Mouse (Mus musculus): ENCODE measurements at regions not wholly inside any gene's neighbourhood (a gene's known extent, or its start where the extent isn't known, plus 50 kb on each side); places are given as distances from the start of the nearest gene placed in this dataset.

- Histone ChIP-seq H3K4me1 (replicated peaks; ENCODE audit: control insufficient read depth, insufficient read depth, low read length) (peaks cover 5% of the 10 kb centered on the region; the same call in 1 of the 2 replicates), H3K4me3 (ENCODE audit: low read depth, low read length) (no peak overlapping the region), H3K4me2 (replicated peaks; ENCODE audit: low read depth) (no peak overlapping the region), H3K27me3 (replicated peaks; ENCODE audit: control insufficient read depth, insufficient read depth, low read length) (no peaks in the 10 kb centered on the region), H3K36me3 (ENCODE audit: control insufficient read depth, insufficient read depth) (no peaks in the 10 kb centered on the region), H3K27ac (ENCODE audit: low read depth, low read length) (no peak overlapping the region), H3K9ac (ENCODE audit: low read depth, low read length) (no peak overlapping the region), H3K9me3 (ENCODE audit: control insufficient read depth) (no peaks in the 10 kb centered on the region)
- TF ChIP-seq CTCF (IDR thresholded peaks at IDR 0.05; ENCODE audit: low read depth) = no peak
- WGBS = 90% methylated on average over 5 of the region's 5 CpGs
- ATAC-seq = no peak
Measured at GRCm38 (mm10) chr10:17566975-17567374, 156.0 kb upstream of the Cited2 start.

DNA sequence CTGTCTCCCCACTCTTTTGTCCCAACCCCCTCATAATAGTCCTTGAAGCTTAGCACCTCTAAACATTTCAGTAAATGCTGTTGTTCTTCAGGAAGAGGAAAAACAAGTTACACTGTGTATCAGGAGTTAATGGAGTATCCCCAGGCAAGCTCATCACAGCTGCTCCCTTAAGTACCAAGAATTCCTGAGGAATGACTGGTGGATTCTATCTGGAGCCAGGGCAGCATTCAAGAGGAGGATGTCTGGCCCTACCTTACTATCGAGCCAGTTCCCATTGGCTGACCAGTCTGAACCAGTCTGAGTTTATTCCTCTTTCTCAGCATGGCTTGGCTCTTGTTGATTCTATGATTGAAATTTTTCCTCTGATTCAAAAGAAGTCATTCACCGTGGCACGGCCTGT is 155.4 kb upstream of the Cited2 start:
- TF ChIP-seq CTCF (IDR thresholded peaks at IDR 0.05; ENCODE audit: low read depth) = no peak
- H3K27ac ChIP-seq (ENCODE audit: low read depth, low read length) = no peak overlapping the region
- no peak overlapping the region for H3K4me3 ChIP-seq (ENCODE audit: low read depth, low read length)
- ATAC-seq = no peak
- H3K4me1 ChIP-seq (replicated peaks; ENCODE audit: control insufficient read depth, insufficient read depth, low read length) = peaks cover 5% of the 10 kb centered on the region; the same call in 1 of the 2 replicates
- no peak overlapping the region for H3K4me2 ChIP-seq (replicated peaks; ENCODE audit: low read depth)
- H3K9me3 ChIP-seq (ENCODE audit: control insufficient read depth) = no peaks in the 10 kb centered on the region
- H3K36me3 ChIP-seq (ENCODE audit: control insufficient read depth, insufficient read depth) = no peaks in the 10 kb centered on the region
- H3K27me3 ChIP-seq (replicated peaks; ENCODE audit: control insufficient read depth, insufficient read depth, low read length) = no peaks in the 10 kb centered on the region
- WGBS = 78% methylated on average over 3 of the region's 3 CpGs
- H3K9ac ChIP-seq (ENCODE audit: low read depth, low read length) = no peak overlapping the region

GRCm38 (mm10) chr10:17569577-17570113 is 153.4 kb upstream of the Cited2 start:
- no peak overlapping the region for H3K9ac ChIP-seq (ENCODE audit: low read depth, low read length)
- H3K27me3 ChIP-seq (replicated peaks; ENCODE audit: control insufficient read depth, insufficient read depth, low read length) = no peaks in the 10 kb centered on the region
- no peaks in the 10 kb centered on the region for H3K36me3 ChIP-seq (ENCODE audit: control insufficient read depth, insufficient read depth)
- ATAC-seq = peak; percentile 80
- TF ChIP-seq CTCF (IDR thresholded peaks at IDR 0.05; ENCODE audit: low read depth) = no peak
- H3K9me3 ChIP-seq (ENCODE audit: control insufficient read depth) = no peaks in the 10 kb centered on the region
- no peak overlapping the region for H3K4me3 ChIP-seq (ENCODE audit: low read depth, low read length)
- 42% methylated on average over 6 of the region's 6 CpGs for WGBS
- H3K4me2 ChIP-seq (replicated peaks; ENCODE audit: low read depth) = peak overlapping the region; percentile 35
- no peak overlapping the region for H3K27ac ChIP-seq (ENCODE audit: low read depth, low read length)
- peaks cover 5% of the 10 kb centered on the region; the same call in 1 of the 2 replicates for H3K4me1 ChIP-seq (replicated peaks; ENCODE audit: control insufficient read depth, insufficient read depth, low read length)

DNA sequence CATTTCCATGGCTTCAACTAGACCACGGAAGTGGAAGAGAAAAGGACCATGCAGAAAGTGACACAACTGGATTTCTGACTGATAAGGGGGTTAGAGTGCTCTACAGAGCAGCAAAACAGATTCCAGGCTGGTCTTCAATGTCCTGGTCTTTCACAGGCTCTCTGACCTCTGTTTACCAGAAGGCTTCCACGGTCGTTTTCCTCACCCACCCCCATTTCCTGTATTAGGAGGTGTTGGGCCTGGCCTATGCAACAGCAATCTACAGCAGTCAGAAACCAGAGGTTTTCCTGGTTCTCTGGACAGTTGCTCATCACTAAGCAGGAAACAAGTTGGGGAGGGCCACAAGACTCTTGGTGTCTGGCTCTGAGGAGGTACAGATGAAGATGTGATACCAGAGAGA is 148.1 kb upstream of the Cited2 start:
- TF ChIP-seq CTCF (IDR thresholded peaks at IDR 0.05; ENCODE audit: low read depth) = no peak
- no peak for ATAC-seq
- WGBS = 32% methylated on average over 3 of the region's 3 CpGs
- no peak overlapping the region for H3K4me2 ChIP-seq (replicated peaks; ENCODE audit: low read depth)
- no peaks in the 10 kb centered on the region for H3K9me3 ChIP-seq (ENCODE audit: control insufficient read depth)
- no peak overlapping the region for H3K4me3 ChIP-seq (ENCODE audit: low read depth, low read length)
- H3K4me1 ChIP-seq (replicated peaks; ENCODE audit: control insufficient read depth, insufficient read depth, low read length) = peaks cover 12% of the 10 kb centered on the region
- H3K27me3 ChIP-seq (replicated peaks; ENCODE audit: control insufficient read depth, insufficient read depth, low read length) = no peaks in the 10 kb centered on the region
- H3K36me3 ChIP-seq (ENCODE audit: control insufficient read depth, insufficient read depth) = no peaks in the 10 kb centered on the region
- H3K27ac ChIP-seq (ENCODE audit: low read depth, low read length) = peak overlapping the region; percentile 70; the same call in 1 of the 2 replicates
- H3K9ac ChIP-seq (ENCODE audit: low read depth, low read length) = no peak overlapping the region

- peak; percentile 96 for ATAC-seq
- H3K9me3 ChIP-seq (ENCODE audit: control insufficient read depth) = no peaks in the 10 kb centered on the region
- H3K27me3 ChIP-seq (replicated peaks; ENCODE audit: control insufficient read depth, insufficient read depth, low read length) = no peaks in the 10 kb centered on the region
- no peak for TF ChIP-seq CTCF (IDR thresholded peaks at IDR 0.05; ENCODE audit: low read depth)
- peaks cover 7% of the 10 kb centered on the region for H3K4me1 ChIP-seq (replicated peaks; ENCODE audit: control insufficient read depth, insufficient read depth, low read length)
- H3K9ac ChIP-seq (ENCODE audit: low read depth, low read length) = no peak overlapping the region
- H3K36me3 ChIP-seq (ENCODE audit: control insufficient read depth, insufficient read depth) = no peaks in the 10 kb centered on the region
- peak overlapping the region; percentile 70 for H3K27ac ChIP-seq (ENCODE audit: low read depth, low read length)
- no peak overlapping the region for H3K4me3 ChIP-seq (ENCODE audit: low read depth, low read length)
- WGBS = 45% methylated on average over 10 of the region's 10 CpGs
- H3K4me2 ChIP-seq (replicated peaks; ENCODE audit: low read depth) = 0 out of 2 replicates have a peak overlapping the region, but pooled peaks have one; percentile 3
Measured at GRCm38 (mm10) chr10:17575448-17576332, 147.3 kb upstream of the Cited2 start.

DNA sequence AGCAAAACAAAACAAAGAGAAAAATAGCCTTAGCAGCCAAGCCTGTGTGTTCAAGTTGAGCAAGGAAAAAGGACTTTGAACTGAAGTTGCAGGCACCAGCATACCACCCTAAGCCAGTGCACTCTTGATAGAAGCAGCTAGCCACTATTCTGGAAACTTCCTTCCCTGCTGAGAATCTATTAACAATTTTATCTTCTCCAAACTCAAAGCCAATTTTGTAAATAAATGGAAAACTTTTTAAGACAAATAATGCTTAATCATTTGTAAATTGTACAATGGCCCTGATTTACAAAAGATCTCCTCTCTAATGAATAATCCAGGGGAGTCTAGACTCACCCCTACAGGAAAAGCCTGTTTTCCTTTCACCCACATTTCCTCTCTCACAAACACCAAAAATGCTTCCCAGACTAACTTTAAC is 146.7 kb upstream of the Cited2 start:
- no peak overlapping the region for H3K9ac ChIP-seq (ENCODE audit: low read depth, low read length)
- no peak for TF ChIP-seq CTCF (IDR thresholded peaks at IDR 0.05; ENCODE audit: low read depth)
- peaks cover 6% of the 10 kb centered on the region for H3K4me1 ChIP-seq (replicated peaks; ENCODE audit: control insufficient read depth, insufficient read depth, low read length)
- H3K36me3 ChIP-seq (ENCODE audit: control insufficient read depth, insufficient read depth) = no peaks in the 10 kb centered on the region
- H3K27me3 ChIP-seq (replicated peaks; ENCODE audit: control insufficient read depth, insufficient read depth, low read length) = no peaks in the 10 kb centered on the region
- H3K4me3 ChIP-seq (ENCODE audit: low read depth, low read length) = no peak overlapping the region
- H3K4me2 ChIP-seq (replicated peaks; ENCODE audit: low read depth) = 0 out of 2 replicates have a peak overlapping the region, but pooled peaks have one; percentile 3
- peak overlapping the region; percentile 29; the same call in 1 of the 2 replicates for H3K27ac ChIP-seq (ENCODE audit: low read depth, low read length)
- ATAC-seq = peak; percentile 89
- no peaks in the 10 kb centered on the region for H3K9me3 ChIP-seq (ENCODE audit: control insufficient read depth)
